Mouse (Mus musculus) midbrain, embryonic 14.5 days (tissue): ENCODE measurements at regions not wholly inside any gene's neighbourhood (a gene's known extent, or its start where the extent isn't known, plus 50 kb on each side); places are given as distances from the start of the nearest gene placed in this dataset.

ENCODE experiments used
- ATAC-seq: fragments of 200-750 bp; cut with Nextera tagmentation; 2 replicates; pipeline ENCODE4 v1.8.0; 2017; ENCODE audit warnings: moderate number of reproducible peaks, moderate library complexity; ENCODE audit not compliant: low FRiP score, low TSS enrichment
- DNase-seq: peaks from one replicate; pipeline ENCODE4 v3.0.0-alpha.2; 2015
- H3K27ac ChIP-seq: fragments of 300-500 bp; sonication (generic); replicated peaks from 2 replicates; pipeline ENCODE4 v1.5.1; 2014; ENCODE audit warnings: mild to moderate bottlenecking, low read depth, low read length, moderate library complexity
- H3K27me3 ChIP-seq: fragments of 300-500 bp; sonication (generic); 2 replicates; pipeline ENCODE4 v1.6.1; 2014; ENCODE audit warnings: low read length, control low read depth, mixed read lengths; ENCODE audit not compliant: control insufficient read depth, insufficient read depth
- H3K36me3 ChIP-seq: fragments of 300-500 bp; sonication (generic); 2 replicates; pipeline ENCODE4 v1.6.1; 2014; ENCODE audit warnings: low read length, control low read depth; ENCODE audit not compliant: control insufficient read depth, insufficient read depth
- H3K4me1 ChIP-seq: fragments of 300-500 bp; sonication (generic); 2 replicates; pipeline ENCODE4 v1.6.1; 2014; ENCODE audit warnings: mild to moderate bottlenecking, antibody characterized with exemption, low read length, control low read depth; ENCODE audit not compliant: control insufficient read depth, insufficient read depth
- H3K4me2 ChIP-seq: fragments of 300-500 bp; sonication (generic); 2 replicates; pipeline ENCODE4 v1.6.1; 2014; ENCODE audit warnings: mild to moderate bottlenecking, low read length, moderate library complexity
- H3K4me3 ChIP-seq: fragments of 300-500 bp; sonication (generic); replicated peaks from 2 replicates; pipeline ENCODE4 v1.5.1; 2014; ENCODE audit warnings: low read depth, low read length
- H3K9ac ChIP-seq: fragments of 300-500 bp; sonication (generic); replicated peaks from 2 replicates; pipeline ENCODE4 v1.6.1; 2014; ENCODE audit warnings: mild to moderate bottlenecking, low read length, moderate library complexity
- H3K9me3 ChIP-seq: fragments of 300-500 bp; sonication (generic); 2 replicates; pipeline ENCODE4 v1.6.1; 2016; ENCODE audit warnings: low read length, control low read depth, mixed read lengths; ENCODE audit not compliant: control insufficient read depth
- WGBS: fragments of 180-500 bp; shearing (Covaris S2); extraction: QIAGEN DNeasy Blood & Tissue Kit; methylation state at CpG from one replicate; pipeline ENCODE4 v1.1.7; 2014; 5-methylcytosine and 5-hydroxymethylcytosine counted together

GRCm38 (mm10) chr3:41962923-41963322 lies 220.5 kb downstream of the D3Ertd751e start:
- Histone ChIP-seq H3K4me3 (no peak overlapping the region), H3K4me2 (no peak overlapping the region), H3K9me3 (no peaks in the 10 kb centered on the region), H3K27me3 (no peaks in the 10 kb centered on the region), H3K27ac (no peak overlapping the region), H3K9ac (no peak overlapping the region), H3K36me3 (no peaks in the 10 kb centered on the region), H3K4me1 (no peaks in the 10 kb centered on the region)
- ATAC-seq, result no peak
- 93% methylated on average over 7 of the region's 7 CpGs for whole genome bisulfite sequencing
- no peak for DNase-seq

- no peak overlapping the region for H3K4me3 ChIP-seq
- WGBS, result 81% methylated on average over 5 of the region's 5 CpGs
Observed at GRCm38 (mm10) chr3:42006672-42007265, 264.4 kb downstream of the D3Ertd751e start.

GRCm38 (mm10) chr3:42023187-42023586 lies 280.8 kb downstream of the D3Ertd751e start:
- H3K9me3 ChIP-seq, result no peaks in the 10 kb centered on the region
- no peaks in the 10 kb centered on the region for H3K27me3 ChIP-seq
- no peak overlapping the region for H3K9ac ChIP-seq
- no peaks in the 10 kb centered on the region for H3K36me3 ChIP-seq
- no peak overlapping the region for H3K27ac ChIP-seq
- WGBS, result 88% methylated on average over 5 of the region's 5 CpGs
- no peak for DNase-seq
- no peak for ATAC-seq
- H3K4me1 ChIP-seq, result no peaks in the 10 kb centered on the region
- H3K4me2 ChIP-seq, result no peak overlapping the region
- H3K4me3 ChIP-seq, result no peak overlapping the region

More at GRCm38 (mm10) chr3:42006672-42007265, 264.4 kb downstream of the D3Ertd751e start:
- Histone ChIP-seq H3K9me3 (no peaks in the 10 kb centered on the region), H3K27me3 (no peaks in the 10 kb centered on the region), H3K27ac (no peak overlapping the region), H3K4me2 (no peak overlapping the region), H3K9ac (no peak overlapping the region), H3K36me3 (no peaks in the 10 kb centered on the region), H3K4me1 (no peaks in the 10 kb centered on the region)
- DNase-seq (no peak), ATAC-seq (no peak)

- ATAC-seq (no peak), DNase-seq (peak; percentile 23)
- Histone ChIP-seq H3K36me3 (no peaks in the 10 kb centered on the region), H3K4me3 (no peak overlapping the region), H3K9me3 (no peaks in the 10 kb centered on the region), H3K4me1 (no peaks in the 10 kb centered on the region), H3K27ac (no peak overlapping the region), H3K9ac (no peak overlapping the region), H3K27me3 (no peaks in the 10 kb centered on the region), H3K4me2 (no peak overlapping the region)
- WGBS, result 16% methylated on average over 4 of the region's 4 CpGs
Observed at GRCm38 (mm10) chr3:42039632-42040031, 297.2 kb downstream of the D3Ertd751e start.

GRCm38 (mm10) chr3:42040270-42040812 lies 297.9 kb downstream of the D3Ertd751e start:
- DNase-seq, result peak; percentile 33

GRCm38 (mm10) chr3:42040959-42041358 lies 298.5 kb downstream of the D3Ertd751e start:
- H3K9ac ChIP-seq, result no peak overlapping the region
- no peaks in the 10 kb centered on the region for H3K4me1 ChIP-seq
- no peak for ATAC-seq
- no peaks in the 10 kb centered on the region for H3K9me3 ChIP-seq
- H3K36me3 ChIP-seq, result no peaks in the 10 kb centered on the region
- 91% methylated on average over 2 of the region's 2 CpGs for WGBS
- no peak overlapping the region for H3K4me2 ChIP-seq
- DNase-seq, result no peak
- H3K4me3 ChIP-seq, result no peak overlapping the region
- H3K27ac ChIP-seq, result no peak overlapping the region
- no peaks in the 10 kb centered on the region for H3K27me3 ChIP-seq

More at GRCm38 (mm10) chr3:42040270-42040812, 297.9 kb downstream of the D3Ertd751e start:
- H3K27me3 ChIP-seq, result no peaks in the 10 kb centered on the region
- no peak overlapping the region for H3K4me2 ChIP-seq
- WGBS, result 54% methylated on average over 2 of the region's 2 CpGs
- H3K36me3 ChIP-seq, result no peaks in the 10 kb centered on the region
- H3K9me3 ChIP-seq, result no peaks in the 10 kb centered on the region
- no peak for ATAC-seq
- H3K4me1 ChIP-seq, result no peaks in the 10 kb centered on the region
- H3K4me3 ChIP-seq, result no peak overlapping the region
- H3K9ac ChIP-seq, result no peak overlapping the region
- H3K27ac ChIP-seq, result 0 out of 2 replicates have a peak overlapping the region, but pooled peaks have one; percentile 4

- ATAC-seq (no peak), DNase-seq (no peak)
- Histone ChIP-seq H3K27ac (no peak overlapping the region), H3K4me3 (no peak overlapping the region), H3K9me3 (no peaks in the 10 kb centered on the region), H3K27me3 (no peaks in the 10 kb centered on the region), H3K36me3 (no peaks in the 10 kb centered on the region), H3K4me2 (no peak overlapping the region), H3K4me1 (no peaks in the 10 kb centered on the region), H3K9ac (no peak overlapping the region)
- WGBS, result 89% methylated on average over 10 of the region's 10 CpGs
Observed at GRCm38 (mm10) chr3:42057286-42057868, 315.0 kb downstream of the D3Ertd751e start.

GRCm38 (mm10) chr3:42065093-42065935 lies 322.9 kb downstream of the D3Ertd751e start:
- peak overlapping the region; percentile 26 for H3K27ac ChIP-seq
- no peak overlapping the region for H3K4me2 ChIP-seq
- H3K9me3 ChIP-seq, result no peaks in the 10 kb centered on the region
- no peak overlapping the region for H3K4me3 ChIP-seq
- no peaks in the 10 kb centered on the region for H3K36me3 ChIP-seq
- no peaks in the 10 kb centered on the region for H3K27me3 ChIP-seq
- no peak overlapping the region for H3K9ac ChIP-seq
- 20% methylated on average over 7 of the region's 7 CpGs for WGBS
- DNase-seq (peak; percentile 42), ATAC-seq (peak; percentile 53)
- no peaks in the 10 kb centered on the region for H3K4me1 ChIP-seq
